Mouse (Mus musculus) limb, embryonic 10.5 days (tissue): ENCODE results near the gene Tysnd1. TPM values are rescaled to one million over a fixed set of nuclear protein-coding genes. Genes with fewer than 3 reads are reported as not detected.

Experiments
- DNase-seq: peaks from one replicate; pipeline ENCODE4 v3.0.0-alpha.2; 2017; ENCODE audit warnings: low spot score
- H3K27ac ChIP-seq: fragments of 300-500 bp; sonication (generic); 2 replicates; pipeline ENCODE4 v1.5.1; 2016; ENCODE audit warnings: mild to moderate bottlenecking
- H3K27me3 ChIP-seq: fragments of 300-500 bp; sonication (generic); 2 replicates; pipeline ENCODE4 v1.6.1; 2016; ENCODE audit warnings: low read depth, mild to moderate bottlenecking; ENCODE audit not compliant: poor library complexity, severe bottlenecking
- H3K36me3 ChIP-seq: fragments of 300-500 bp; sonication (generic); 2 replicates; pipeline ENCODE4 v1.6.1; 2016; ENCODE audit warnings: mild to moderate bottlenecking, moderate library complexity
- H3K4me1 ChIP-seq: fragments of 300-500 bp; sonication (generic); 2 replicates; pipeline ENCODE4 v1.6.1; 2016
- H3K4me3 ChIP-seq: fragments of 300-500 bp; sonication (generic); 2 replicates; pipeline ENCODE4 v1.5.1; 2016; ENCODE audit warnings: mild to moderate bottlenecking, moderate library complexity
- H3K9me3 ChIP-seq: fragments of 300-500 bp; sonication (generic); replicated peaks from 2 replicates; pipeline ENCODE4 v1.6.1; 2016; ENCODE audit warnings: mild to moderate bottlenecking
- WGBS: fragments of 180-500 bp; shearing (Covaris S2); methylation state at CpG from one replicate; pipeline ENCODE4 v1.1.7; 2016; 5-methylcytosine and 5-hydroxymethylcytosine counted together
- polyA plus RNA-seq: library from polyadenylated mRNA; unstranded; fragments of >200 nt; fragmentation: Nextera tagmentation; extraction: Ambion mirVana; gene quantifications from 2 replicates; pipeline ENCODE4 v1.2.1, GENCODE M21; 2016

Tysnd1 gene
- polyA plus RNA-seq, result 38.2 and 39.9 TPM in 2 replicates

DNA sequence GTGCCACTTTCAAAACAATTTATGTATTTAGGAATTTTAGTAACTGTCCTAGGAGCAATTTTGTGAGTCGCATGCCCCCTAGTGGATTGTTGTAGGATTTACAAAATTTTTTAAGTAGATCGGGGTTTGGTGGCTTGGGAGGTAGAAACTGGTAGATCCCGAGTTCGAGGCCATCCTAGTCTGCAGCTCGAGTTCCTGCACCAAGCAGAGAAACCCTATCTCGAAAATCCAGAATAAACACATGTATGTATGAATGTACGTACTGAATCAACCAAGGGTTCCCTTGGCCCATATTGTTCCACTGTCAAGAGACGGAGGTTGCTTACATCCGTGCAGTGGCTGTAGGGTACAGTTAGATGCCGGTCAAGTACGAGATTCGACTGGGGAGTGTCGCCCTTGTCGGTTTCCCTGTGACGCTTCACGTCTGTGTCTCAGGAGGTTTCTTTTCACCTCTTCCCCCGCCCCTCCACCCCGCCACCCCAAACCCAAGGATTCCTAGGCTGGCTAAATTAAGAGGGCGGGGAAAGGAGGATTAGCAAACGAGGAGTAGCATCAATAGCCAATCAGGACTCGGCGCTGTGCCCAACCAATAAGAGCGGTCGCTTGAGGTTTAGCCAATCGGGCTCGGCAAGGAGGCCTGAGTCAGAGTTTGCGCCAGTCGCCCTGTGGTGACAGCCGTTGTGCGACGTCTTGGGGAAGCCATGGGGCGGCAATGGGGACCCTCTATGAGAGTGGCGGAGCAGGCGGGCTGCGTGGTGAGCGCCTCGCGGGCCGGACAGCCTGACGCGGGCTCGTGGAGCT, at the start of gene Tysnd1:
TSS of gene Tysnd1 (plus strand) at position 645 of the 801 bp plus-strand sequence.
- peak; percentile 90 for DNase-seq
- no peaks in the 10 kb centered on the region for H3K27me3 ChIP-seq
- H3K36me3 ChIP-seq, result peaks cover 68% of the 10 kb centered on the region
- peak within 1 kb of the TSS; percentile 97 for H3K4me3 ChIP-seq
- WGBS, result 1% methylated on average over 42 of the region's 42 CpGs
- H3K4me1 ChIP-seq, result peaks cover 26% of the 10 kb centered on the region
- H3K27ac ChIP-seq, result peak within 1 kb of the TSS; percentile 82
- H3K9me3 ChIP-seq, result no peaks in the 10 kb centered on the region

DNA sequence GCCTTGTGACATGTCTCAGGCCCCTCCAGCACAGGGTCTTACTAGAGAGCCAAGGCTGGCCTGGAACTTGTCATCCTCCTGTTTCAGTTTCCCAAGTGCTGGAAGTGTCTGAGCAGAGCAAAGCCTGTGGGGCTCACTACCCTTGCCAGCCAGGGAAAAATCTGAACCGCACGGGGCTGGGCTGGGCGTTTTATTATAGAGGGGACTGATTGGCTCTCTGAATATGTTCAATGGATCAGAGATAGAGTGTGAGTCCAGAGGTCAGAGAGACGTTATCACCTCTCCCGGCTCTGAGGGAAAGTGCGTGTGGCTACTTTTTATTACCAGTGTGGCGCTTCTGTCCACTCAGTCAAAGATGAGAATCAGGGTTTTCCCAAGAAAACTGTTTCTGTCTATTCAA, 48.8 kb upstream of the Tysnd1 start:
- 46% methylated on average over 7 of the region's 7 CpGs for WGBS
- no peak for DNase-seq
- Histone ChIP-seq H3K27ac (no peak overlapping the region), H3K36me3 (peaks cover 8% of the 10 kb centered on the region), H3K27me3 (no peaks in the 10 kb centered on the region), H3K4me1 (peaks cover 21% of the 10 kb centered on the region), H3K4me3 (no peak overlapping the region), H3K9me3 (no peaks in the 10 kb centered on the region)

DNA sequence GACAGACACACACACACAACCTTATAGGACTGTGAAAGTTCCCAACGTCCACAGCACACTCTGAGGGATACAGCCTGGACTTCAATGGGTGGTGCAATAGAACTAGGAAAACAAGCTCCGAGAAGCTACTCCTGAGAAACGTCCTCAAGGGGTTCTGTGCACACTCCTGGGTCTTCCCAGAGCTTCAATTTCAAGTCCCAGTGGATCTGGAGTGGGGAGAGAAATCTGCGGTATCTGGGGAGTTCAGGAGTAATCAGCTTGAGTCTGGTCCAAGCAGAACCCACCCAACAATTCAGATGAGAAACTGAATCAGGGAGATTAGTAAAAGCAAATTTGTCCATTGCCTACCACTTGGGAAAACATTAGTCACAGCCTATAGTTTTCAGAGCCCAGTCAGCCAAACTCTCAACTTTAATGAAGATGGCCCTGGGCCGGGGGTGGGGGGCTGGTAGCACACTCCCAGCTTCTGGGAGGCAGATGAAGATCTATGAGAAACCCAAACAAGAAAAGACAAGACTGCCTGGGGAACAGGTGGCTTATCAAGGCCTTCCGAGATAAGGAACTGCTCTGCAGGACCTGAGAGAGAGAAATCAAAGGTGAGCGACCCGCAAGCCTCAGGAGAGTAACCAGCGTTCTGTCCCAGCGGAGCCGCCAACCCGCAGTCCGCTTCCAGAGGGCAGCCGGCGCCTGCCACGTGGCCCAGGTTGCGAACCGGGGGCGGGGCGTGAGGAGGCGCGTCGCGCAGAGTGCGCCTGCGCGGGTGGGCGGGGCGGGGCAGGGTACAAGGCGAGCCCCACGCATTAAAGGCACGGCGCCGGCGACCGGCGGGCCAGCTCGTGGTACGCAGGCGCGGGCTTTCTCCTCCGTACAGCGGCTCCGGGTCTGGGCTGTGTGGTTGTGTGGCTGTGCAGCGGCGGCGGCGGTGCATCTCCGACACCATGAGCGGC, 47.3 kb upstream of the Tysnd1 start, which contains the start of gene Ppa1:
TSS of gene Ppa1 (plus strand) at position 763 of the 947 bp plus-strand sequence.
- WGBS, result 4% methylated on average over 39 of the region's 50 CpGs
- peak; percentile 97 for DNase-seq
- Histone ChIP-seq H3K27ac (peak within 1 kb of the TSS; percentile 92), H3K4me1 (peaks cover 21% of the 10 kb centered on the region), H3K4me3 (peak within 1 kb of the TSS; percentile 81), H3K27me3 (no peaks in the 10 kb centered on the region), H3K9me3 (no peaks in the 10 kb centered on the region), H3K36me3 (peaks cover 23% of the 10 kb centered on the region)

DNA sequence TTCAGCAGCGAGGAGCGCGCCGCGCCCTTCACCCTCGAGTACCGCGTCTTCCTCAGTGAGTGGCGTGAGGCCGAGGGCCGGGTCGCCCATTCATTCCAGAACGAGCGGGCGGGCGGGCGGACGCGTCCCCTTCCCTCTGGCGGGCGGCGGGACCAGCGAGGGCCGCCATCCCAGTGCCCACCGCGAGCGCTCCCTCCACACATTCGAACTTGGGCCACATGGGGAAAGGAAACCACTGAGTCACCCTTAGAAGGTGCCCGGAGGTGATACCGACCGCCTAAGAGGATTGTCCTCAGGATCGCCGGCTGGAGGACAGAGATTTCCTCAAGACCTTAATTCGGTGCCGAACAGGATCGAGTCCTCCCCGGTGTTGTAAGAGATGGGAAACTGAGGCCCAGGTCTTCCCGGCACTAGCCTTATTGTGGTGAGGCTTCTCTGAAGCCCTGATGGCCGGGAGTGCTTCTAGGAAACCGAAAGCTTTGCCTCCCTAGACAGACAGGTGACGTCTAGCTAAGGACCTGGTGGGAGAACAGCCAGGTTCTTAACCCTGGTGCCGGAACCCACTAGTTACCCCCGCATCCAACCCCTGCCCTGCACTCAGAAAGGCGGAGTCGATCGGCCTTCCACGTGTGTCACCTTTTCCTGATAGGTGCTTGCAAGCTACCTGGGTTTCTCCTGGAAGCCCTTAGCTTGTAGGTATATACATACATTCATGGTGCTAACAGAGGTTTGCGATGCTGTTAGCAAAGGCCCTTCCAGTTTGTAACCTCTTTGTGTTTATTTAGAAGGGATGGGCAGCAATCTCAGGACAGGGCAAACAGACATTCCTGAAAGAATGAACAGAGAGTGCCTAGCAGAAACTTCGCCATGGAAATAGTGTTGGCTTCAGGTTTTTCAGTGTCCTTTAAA, 46.3 kb upstream of the Tysnd1 start:
- Histone ChIP-seq H3K9me3 (no peaks in the 10 kb centered on the region), H3K4me3 (peak overlapping the region; percentile 81), H3K27ac (peak overlapping the region; percentile 92), H3K4me1 (peaks cover 21% of the 10 kb centered on the region), H3K27me3 (no peaks in the 10 kb centered on the region), H3K36me3 (peaks cover 32% of the 10 kb centered on the region)
- peak; percentile 49 for DNase-seq
- WGBS, result 1% methylated on average over 42 of the region's 49 CpGs

DNA sequence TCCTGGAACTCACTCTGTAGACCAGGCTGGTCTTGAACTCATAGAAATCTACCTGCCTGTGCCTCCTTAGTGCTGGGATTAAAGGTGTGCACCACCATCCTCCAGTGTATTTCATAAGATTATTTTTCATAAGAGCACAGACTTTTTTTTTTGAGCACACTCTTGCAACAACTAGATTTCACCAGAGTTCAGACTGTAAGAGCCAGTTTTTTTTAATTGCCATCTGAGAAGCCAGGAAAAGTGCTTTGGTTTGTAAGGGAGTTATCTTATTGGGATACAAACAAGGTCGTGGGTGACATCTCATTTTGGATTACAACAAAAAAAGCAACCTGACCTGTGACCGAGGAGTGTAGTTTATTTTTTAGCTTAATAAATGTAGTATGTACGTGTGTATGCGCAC, 41.2 kb upstream of the Tysnd1 start:
- Histone ChIP-seq H3K36me3 (peaks cover 69% of the 10 kb centered on the region), H3K27me3 (no peaks in the 10 kb centered on the region), H3K9me3 (no peaks in the 10 kb centered on the region), H3K4me3 (no peak overlapping the region), H3K27ac (no peak overlapping the region), H3K4me1 (peaks cover 11% of the 10 kb centered on the region)
- WGBS, result 96% methylated on average over 4 of the region's 4 CpGs
- DNase-seq, result no peak

DNA sequence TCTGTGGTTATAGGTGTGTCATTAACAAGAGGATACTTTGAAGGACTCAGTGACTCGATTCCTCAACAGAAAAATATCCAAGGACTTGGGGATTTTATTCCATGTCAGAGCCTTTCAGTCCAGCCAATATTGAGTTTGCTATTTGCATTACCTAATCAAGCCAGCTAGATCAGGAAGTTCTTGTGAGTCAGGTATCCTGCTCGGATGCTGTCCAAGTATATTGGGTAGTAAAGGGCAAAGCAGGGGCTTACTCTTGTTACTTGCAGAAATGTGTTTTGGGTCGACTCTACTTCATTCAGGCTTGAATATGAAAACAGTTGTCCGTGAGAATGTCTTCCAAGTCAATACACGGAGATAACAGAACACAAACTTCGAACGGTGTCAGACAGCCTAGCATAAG, 40.6 kb upstream of the Tysnd1 start:
- Histone ChIP-seq H3K4me1 (0 out of 2 replicates have a peak, but pooled peaks cover 5% of the 10 kb centered on the region), H3K27me3 (no peaks in the 10 kb centered on the region), H3K36me3 (peaks cover 75% of the 10 kb centered on the region), H3K4me3 (no peak overlapping the region), H3K9me3 (no peaks in the 10 kb centered on the region), H3K27ac (no peak overlapping the region)
- no peak for DNase-seq
- WGBS, result 90% methylated on average over 7 of the region's 7 CpGs

DNA sequence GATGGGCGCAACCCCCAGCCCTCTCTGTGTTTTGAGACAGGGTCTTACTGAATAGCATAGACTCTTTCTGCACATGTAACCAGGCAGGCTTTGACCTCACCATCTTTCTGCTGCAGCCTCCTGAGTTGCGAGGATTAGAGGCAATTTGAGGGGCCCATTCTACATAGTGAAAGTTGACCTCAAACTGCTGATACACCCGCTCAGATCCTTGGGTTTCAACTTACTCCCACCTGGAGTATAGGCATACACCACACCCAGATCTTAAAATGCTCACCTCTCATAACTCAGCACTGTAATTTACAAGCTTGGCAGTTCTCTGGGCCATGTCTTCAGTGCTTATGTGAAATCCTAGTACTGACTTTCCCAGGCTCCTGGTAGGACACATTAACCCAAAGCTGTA, 40.1 kb upstream of the Tysnd1 start:
- H3K36me3 ChIP-seq, result peaks cover 80% of the 10 kb centered on the region
- H3K4me1 ChIP-seq, result 0 out of 2 replicates have a peak, but pooled peaks cover 5% of the 10 kb centered on the region
- no peak overlapping the region for H3K27ac ChIP-seq
- H3K4me3 ChIP-seq, result no peak overlapping the region
- no peak for DNase-seq
- no peaks in the 10 kb centered on the region for H3K27me3 ChIP-seq
- no peaks in the 10 kb centered on the region for H3K9me3 ChIP-seq
- 93% methylated on average over 3 of the region's 3 CpGs for WGBS

DNA sequence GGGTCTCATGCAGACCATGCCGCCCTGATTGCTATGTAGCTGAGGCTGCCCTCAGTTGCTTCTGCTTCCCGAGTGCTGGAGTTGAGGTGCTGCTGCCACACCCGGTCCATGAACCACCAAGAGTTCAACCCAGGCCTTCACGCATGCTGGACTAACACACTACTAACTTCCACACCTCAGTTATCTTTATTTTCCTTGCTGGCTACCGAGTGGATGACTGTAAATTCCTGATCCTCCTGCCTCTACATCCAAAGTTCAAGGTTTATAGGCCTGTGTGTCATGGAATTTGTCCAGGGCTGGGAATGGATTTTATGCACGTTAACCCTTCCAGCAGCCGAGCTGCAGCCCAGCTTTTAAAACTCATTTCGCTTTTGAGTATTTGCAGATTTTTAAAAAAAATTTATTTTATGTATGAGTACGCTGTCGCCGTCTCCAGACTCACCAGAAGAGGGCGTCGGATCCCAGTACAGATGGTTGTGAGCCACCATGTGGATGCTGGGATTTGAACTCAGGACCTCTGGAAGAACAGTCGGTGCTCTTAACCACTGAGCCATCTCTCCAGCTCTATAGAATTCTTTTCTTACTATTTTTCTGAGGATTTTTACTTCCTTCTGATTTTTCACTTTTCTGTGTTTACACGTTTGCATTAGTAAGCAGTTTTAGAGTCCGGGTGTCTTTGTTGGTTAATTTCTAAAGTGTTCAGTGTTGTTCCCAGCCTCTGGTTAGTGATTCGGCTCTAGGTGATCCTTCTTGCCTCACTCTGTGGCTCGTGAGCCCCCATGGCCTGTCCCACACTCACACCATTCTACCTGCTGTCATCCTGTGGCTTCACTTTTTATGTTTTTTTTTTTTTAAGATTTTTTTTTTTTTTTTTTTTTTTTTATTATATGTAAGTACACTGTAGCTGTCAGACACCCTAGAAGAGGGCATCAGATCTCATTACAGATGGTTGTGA, 38.1 kb upstream of the Tysnd1 start:
- Histone ChIP-seq H3K4me1 (no peaks in the 10 kb centered on the region), H3K27me3 (no peaks in the 10 kb centered on the region), H3K9me3 (no peaks in the 10 kb centered on the region), H3K4me3 (no peak overlapping the region), H3K36me3 (peaks cover 85% of the 10 kb centered on the region), H3K27ac (no peak overlapping the region)
- DNase-seq, result no peak
- 91% methylated on average over 18 of the region's 18 CpGs for WGBS

DNA sequence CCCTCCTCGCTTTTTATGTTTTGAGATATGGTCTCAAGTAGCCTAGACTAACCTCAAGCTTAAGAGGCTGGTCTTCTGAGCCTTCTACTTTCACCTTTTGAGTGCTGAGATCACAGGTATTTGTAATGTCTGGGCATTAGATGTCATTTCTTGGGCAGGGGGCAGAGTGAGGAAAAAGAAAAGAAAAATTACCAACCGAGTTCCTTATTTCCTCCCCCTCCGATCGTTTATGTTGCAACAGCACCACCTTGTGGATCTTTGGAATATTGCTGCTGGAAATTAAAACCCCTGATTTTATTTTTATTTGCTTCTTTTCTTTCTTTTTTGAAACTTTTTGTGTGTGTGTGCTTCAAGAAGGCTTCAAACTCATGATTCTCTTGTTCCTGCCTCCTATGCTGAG, 37.3 kb upstream of the Tysnd1 start:
- no peaks in the 10 kb centered on the region for H3K4me1 ChIP-seq
- H3K4me3 ChIP-seq, result no peak overlapping the region
- H3K27ac ChIP-seq, result no peak overlapping the region
- 36% methylated on average over 4 of the region's 4 CpGs for WGBS
- DNase-seq, result peak; percentile 44
- H3K36me3 ChIP-seq, result peaks cover 85% of the 10 kb centered on the region
- no peaks in the 10 kb centered on the region for H3K27me3 ChIP-seq
- H3K9me3 ChIP-seq, result no peaks in the 10 kb centered on the region

DNA sequence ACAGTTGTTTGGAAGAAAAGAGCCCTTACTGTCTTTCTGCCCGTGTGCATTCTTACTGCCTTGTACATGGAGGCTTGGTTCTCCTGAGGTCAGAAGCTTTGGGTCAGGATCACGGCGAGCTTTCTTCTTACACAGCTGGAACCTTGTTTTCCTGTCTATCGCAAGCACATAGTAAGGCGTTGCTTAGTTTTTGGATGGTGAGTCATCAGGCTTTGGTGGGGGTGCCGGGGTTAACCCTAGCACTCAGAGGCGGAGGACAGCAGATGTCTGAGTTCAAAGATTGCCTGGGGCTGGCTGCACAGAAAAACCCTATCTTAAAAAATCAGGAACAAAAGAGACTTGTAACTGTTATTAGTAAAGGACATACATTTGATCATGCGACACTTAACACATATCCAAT, 33.4 kb upstream of the Tysnd1 start:
- 89% methylated on average over 8 of the region's 8 CpGs for WGBS
- Histone ChIP-seq H3K36me3 (peaks cover 87% of the 10 kb centered on the region), H3K27ac (no peak overlapping the region), H3K4me1 (no peaks in the 10 kb centered on the region), H3K9me3 (no peaks in the 10 kb centered on the region), H3K4me3 (no peak overlapping the region), H3K27me3 (no peaks in the 10 kb centered on the region)
- no peak for DNase-seq

DNA sequence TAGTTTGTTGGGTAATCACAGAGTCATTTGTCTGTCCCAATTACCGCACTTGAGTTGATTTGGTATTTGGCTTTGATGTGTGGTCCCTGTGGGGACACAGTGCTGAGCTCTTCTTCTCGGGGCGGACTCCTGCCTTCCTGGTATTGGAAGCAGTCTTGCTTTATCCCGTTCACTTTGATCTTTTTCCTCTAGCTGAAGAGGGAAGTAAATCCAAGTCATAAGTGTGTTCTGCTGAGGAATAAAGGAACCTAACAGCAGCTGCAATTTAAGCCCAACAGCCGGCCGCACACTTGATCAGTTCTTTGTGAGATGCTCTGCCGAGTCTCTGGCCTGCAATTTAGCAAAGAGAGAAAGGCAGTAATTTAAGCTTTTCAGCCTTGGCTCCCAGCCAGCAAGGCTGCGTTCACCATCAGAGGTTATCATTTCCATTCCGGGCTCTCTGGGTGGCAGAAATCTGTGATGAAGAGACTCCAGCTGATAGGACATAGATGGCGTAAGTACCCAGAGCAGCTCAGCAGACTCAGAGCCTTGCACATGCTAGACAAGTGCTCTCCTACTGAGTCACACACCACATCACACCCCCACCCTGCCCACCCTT, 32.8 kb upstream of the Tysnd1 start:
- 86% methylated on average over 10 of the region's 10 CpGs for WGBS
- H3K4me1 ChIP-seq, result no peaks in the 10 kb centered on the region
- no peak for DNase-seq

More for the DNA sequence above, 32.8 kb upstream of the Tysnd1 start:
- H3K4me3 ChIP-seq, result no peak overlapping the region
- no peaks in the 10 kb centered on the region for H3K27me3 ChIP-seq
- H3K36me3 ChIP-seq, result peaks cover 87% of the 10 kb centered on the region
- no peaks in the 10 kb centered on the region for H3K9me3 ChIP-seq
- no peak overlapping the region for H3K27ac ChIP-seq
